Mouse (Mus musculus) testis, adult 2 months (tissue): ENCODE measurements around the gene Car6.

Experiments used
- CTCF ChIP-seq: fragments of 200-500 bp; IDR thresholded peaks from 2 replicates; pipeline ENCODE4 v1.5.1; 2012; ENCODE audit warnings: low read depth, mild to moderate bottlenecking, inconsistent platforms, low read length, moderate library complexity; ENCODE audit not compliant: control insufficient read depth, insufficient read depth, insufficient replicate concordance
- POLR2A ChIP-seq: fragments of 200-500 bp; IDR thresholded peaks from 2 replicates; pipeline ENCODE4 v1.6.1; 2012; ENCODE audit warnings: low read depth, mild to moderate bottlenecking, inconsistent platforms, low read length, moderate library complexity; ENCODE audit not compliant: control insufficient read depth

- TF ChIP-seq CTCF (no peak), POLR2A (no peak)
These were observed 1.6 kb upstream of the Car6 start for GRCm38 (mm10) chr4:150202702-150203101.
